Mouse (Mus musculus): ENCODE data around the gene AC124108.1. TPM values are rescaled to one million over a fixed set of nuclear protein-coding genes. Genes with fewer than 3 reads are reported as not detected.

The AC124108.1 gene
- polyA plus RNA-seq, 1 experiment, result not detected

- peaks cover 2% of the 10 kb centered on the region; the same call in 1 of the 2 replicates for H3K27me3 ChIP-seq (ENCODE audit: control insufficient read depth, insufficient read depth, low read length)
- H3K4me1 ChIP-seq (replicated peaks; ENCODE audit: control insufficient read depth, insufficient read depth, low read length), result no peaks in the 10 kb centered on the region
- DNase-seq, result no peak
- WGBS, result 63% methylated on average over 9 of the region's 9 CpGs
- no peak for TF ChIP-seq POLR2A (IDR thresholded peaks at IDR 0.05; ENCODE audit: control insufficient read depth, extremely low read depth, insufficient read depth, low read length, poor library complexity)
- no peak for TF ChIP-seq CTCF (IDR thresholded peaks at IDR 0.05; ENCODE audit: borderline replicate concordance, control insufficient read depth, extremely low read depth, insufficient read depth, low read length, poor library complexity)
- no peak overlapping the region for H3K27ac ChIP-seq (ENCODE audit: control insufficient read depth, insufficient read depth, low read length)
- H3K4me3 ChIP-seq (ENCODE audit: control insufficient read depth, insufficient read depth, low read length), result no peak overlapping the region
- no peaks in the 10 kb centered on the region for H3K36me3 ChIP-seq (ENCODE audit: control insufficient read depth, insufficient read depth, low read length)
Observed at GRCm38 (mm10) chr1:132197666-132198065, 6.4 kb downstream of the AC124108.1 start.

- no peaks in the 10 kb centered on the region for H3K4me1 ChIP-seq (replicated peaks; ENCODE audit: control insufficient read depth, insufficient read depth, low read length)
- 89% methylated on average over 16 of the region's 16 CpGs for WGBS
- H3K27me3 ChIP-seq (ENCODE audit: control insufficient read depth, insufficient read depth, low read length), result peaks cover 2% of the 10 kb centered on the region; the same call in 1 of the 2 replicates
Observed at GRCm38 (mm10) chr1:132198401-132199071, 7.3 kb downstream of the AC124108.1 start.

GRCm38 (mm10) chr1:132199244-132199643, 8.0 kb downstream of the AC124108.1 start:
- Histone ChIP-seq H3K27ac (ENCODE audit: control insufficient read depth, insufficient read depth, low read length) (no peak overlapping the region), H3K4me1 (replicated peaks; ENCODE audit: control insufficient read depth, insufficient read depth, low read length) (no peaks in the 10 kb centered on the region), H3K4me3 (ENCODE audit: control insufficient read depth, insufficient read depth, low read length) (no peak overlapping the region), H3K36me3 (ENCODE audit: control insufficient read depth, insufficient read depth, low read length) (no peaks in the 10 kb centered on the region), H3K27me3 (ENCODE audit: control insufficient read depth, insufficient read depth, low read length) (no peaks in the 10 kb centered on the region)
- WGBS, result 88% methylated on average over 6 of the region's 6 CpGs
- no peak for DNase-seq
- no peak for TF ChIP-seq POLR2A (IDR thresholded peaks at IDR 0.05; ENCODE audit: control insufficient read depth, extremely low read depth, insufficient read depth, low read length, poor library complexity)
- no peak for TF ChIP-seq CTCF (IDR thresholded peaks at IDR 0.05; ENCODE audit: borderline replicate concordance, control insufficient read depth, extremely low read depth, insufficient read depth, low read length, poor library complexity)

More at GRCm38 (mm10) chr1:132198401-132199071, 7.3 kb downstream of the AC124108.1 start:
- no peak for DNase-seq
- H3K27ac ChIP-seq (ENCODE audit: control insufficient read depth, insufficient read depth, low read length), result no peak overlapping the region
- H3K36me3 ChIP-seq (ENCODE audit: control insufficient read depth, insufficient read depth, low read length), result no peaks in the 10 kb centered on the region
- H3K4me3 ChIP-seq (ENCODE audit: control insufficient read depth, insufficient read depth, low read length), result no peak overlapping the region
- TF ChIP-seq POLR2A (IDR thresholded peaks at IDR 0.05; ENCODE audit: control insufficient read depth, extremely low read depth, insufficient read depth, low read length, poor library complexity), result no peak

- TF ChIP-seq CTCF (IDR thresholded peaks at IDR 0.05; ENCODE audit: borderline replicate concordance, control insufficient read depth, extremely low read depth, insufficient read depth, low read length, poor library complexity), result no peak
- TF ChIP-seq POLR2A (IDR thresholded peaks at IDR 0.05; ENCODE audit: control insufficient read depth, extremely low read depth, insufficient read depth, low read length, poor library complexity), result no peak
- no peak overlapping the region for H3K27ac ChIP-seq (ENCODE audit: control insufficient read depth, insufficient read depth, low read length)
- no peaks in the 10 kb centered on the region for H3K36me3 ChIP-seq (ENCODE audit: control insufficient read depth, insufficient read depth, low read length)
- H3K4me3 ChIP-seq (ENCODE audit: control insufficient read depth, insufficient read depth, low read length), result no peak overlapping the region
- no peaks in the 10 kb centered on the region for H3K27me3 ChIP-seq (ENCODE audit: control insufficient read depth, insufficient read depth, low read length)
- no peak for DNase-seq
- H3K4me1 ChIP-seq (replicated peaks; ENCODE audit: control insufficient read depth, insufficient read depth, low read length), result no peaks in the 10 kb centered on the region
- WGBS, result 33% methylated on average over 12 of the region's 12 CpGs
Observed at GRCm38 (mm10) chr1:132199934-132200333, 8.7 kb downstream of the AC124108.1 start.

GRCm38 (mm10) chr1:132200562-132201510, 9.6 kb downstream of the AC124108.1 start:
- H3K27ac ChIP-seq (ENCODE audit: control insufficient read depth, insufficient read depth, low read length), result no peak overlapping the region
- DNase-seq, result no peak
- no peaks in the 10 kb centered on the region for H3K27me3 ChIP-seq (ENCODE audit: control insufficient read depth, insufficient read depth, low read length)
- WGBS, result 67% methylated on average over 11 of the region's 11 CpGs
- no peak for TF ChIP-seq CTCF (IDR thresholded peaks at IDR 0.05; ENCODE audit: borderline replicate concordance, control insufficient read depth, extremely low read depth, insufficient read depth, low read length, poor library complexity)
- TF ChIP-seq POLR2A (IDR thresholded peaks at IDR 0.05; ENCODE audit: control insufficient read depth, extremely low read depth, insufficient read depth, low read length, poor library complexity), result no peak
- no peaks in the 10 kb centered on the region for H3K4me1 ChIP-seq (replicated peaks; ENCODE audit: control insufficient read depth, insufficient read depth, low read length)
- no peak overlapping the region for H3K4me3 ChIP-seq (ENCODE audit: control insufficient read depth, insufficient read depth, low read length)
- no peaks in the 10 kb centered on the region for H3K36me3 ChIP-seq (ENCODE audit: control insufficient read depth, insufficient read depth, low read length)

- no peaks in the 10 kb centered on the region for H3K27me3 ChIP-seq (ENCODE audit: control insufficient read depth, insufficient read depth, low read length)
- 85% methylated on average over 4 of the region's 4 CpGs for WGBS
- no peaks in the 10 kb centered on the region for H3K36me3 ChIP-seq (ENCODE audit: control insufficient read depth, insufficient read depth, low read length)
- H3K4me3 ChIP-seq (ENCODE audit: control insufficient read depth, insufficient read depth, low read length), result no peak overlapping the region
- H3K27ac ChIP-seq (ENCODE audit: control insufficient read depth, insufficient read depth, low read length), result no peak overlapping the region
- H3K4me1 ChIP-seq (replicated peaks; ENCODE audit: control insufficient read depth, insufficient read depth, low read length), result no peaks in the 10 kb centered on the region
- TF ChIP-seq CTCF (IDR thresholded peaks at IDR 0.05; ENCODE audit: borderline replicate concordance, control insufficient read depth, extremely low read depth, insufficient read depth, low read length, poor library complexity) (no peak), POLR2A (IDR thresholded peaks at IDR 0.05; ENCODE audit: control insufficient read depth, extremely low read depth, insufficient read depth, low read length, poor library complexity) (no peak)
- no peak for DNase-seq
Observed at GRCm38 (mm10) chr1:132201511-132201860, 10.2 kb downstream of the AC124108.1 start.

All from thymus, adult 2 months (tissue).